In the genomic region with DNA sequence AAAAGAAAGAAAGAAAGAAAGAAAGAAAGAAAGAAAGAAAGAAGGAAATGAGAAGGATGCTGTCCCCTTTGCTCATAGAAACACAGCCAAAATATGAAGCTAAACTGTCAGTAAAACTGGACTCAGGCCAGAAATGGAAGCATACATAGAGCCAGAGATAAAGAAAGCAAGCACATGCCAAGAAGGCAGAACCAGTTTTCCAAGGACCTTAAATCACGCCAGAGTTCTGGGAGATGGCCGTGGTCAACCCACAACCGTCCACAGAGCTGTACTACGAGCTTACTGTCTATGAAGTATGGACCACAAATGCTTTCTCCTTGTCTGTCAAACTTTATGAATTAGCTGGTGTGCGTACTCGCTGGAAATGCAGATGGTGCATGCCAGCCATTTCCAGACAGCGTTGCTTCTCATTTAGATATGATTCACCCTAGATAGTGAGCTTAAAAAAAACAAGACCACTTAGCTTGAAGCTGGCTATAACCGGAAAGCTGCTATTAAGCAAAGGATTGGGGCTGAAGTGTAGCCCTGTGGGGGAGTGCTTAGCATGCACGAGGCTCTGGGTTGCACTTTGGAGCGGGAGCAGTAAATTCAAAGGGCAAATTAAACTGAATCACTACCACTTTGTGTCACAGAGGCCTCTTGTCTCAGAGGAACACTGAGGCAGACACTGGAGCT, we compare ENCODE assay signal across 10 mouse cellular contexts. TPM values are rescaled to one million over a fixed set of nuclear protein-coding genes. Genes with fewer than 3 reads are reported as not detected.
DNase-seq lines count a peak whose midpoint lies in the region; ATAC-seq and TF ChIP-seq lines count a peak whose summit lies in the region.
"Had no signal": no experiment of that assay in that cellular context is flagged by ENCODE, and none has a peak within 500 bp of the region (broad histone marks: within the 10 kb centered on the region; RNA-seq: fewer than 3 reads in every experiment).

No protein-coding gene starts in this region.

- H3K4me3 ChIP-seq in heart, embryonic 15.5 days: no peak overlapping the region
- H3K4me3 ChIP-seq in kidney, adult 2 months (ENCODE audit: insufficient read depth, low read depth, low read length): no peak overlapping the region

- no peak overlapping the region for H3K9ac ChIP-seq in heart, embryonic 15.5 days

- H3K27me3 ChIP-seq in heart, embryonic 15.5 days: no peaks in the 10 kb centered on the region
- no peaks in the 10 kb centered on the region for H3K27me3 ChIP-seq in kidney, adult 2 months (replicated peaks; ENCODE audit: control insufficient read depth, insufficient read depth, low read length)

- H3K36me3 ChIP-seq in heart, embryonic 15.5 days: peaks cover 24% of the 10 kb centered on the region
- peaks cover 4% of the 10 kb centered on the region for H3K36me3 ChIP-seq in kidney, adult 2 months (ENCODE audit: control insufficient read depth, insufficient read depth, low read length)

- no peaks in the 10 kb centered on the region for H3K9me3 ChIP-seq in heart, embryonic 15.5 days (replicated peaks)

- TF ChIP-seq CTCF in kidney, adult 2 months (conservative IDR thresholded peaks at IDR 0.05; ENCODE audit: insufficient read depth, insufficient read length, low read depth, low read length): no peak

- H3K27ac ChIP-seq in heart, embryonic 15.5 days: peak overlapping the region; percentile 23
- no peak overlapping the region for H3K27ac ChIP-seq in kidney, adult 2 months (ENCODE audit: insufficient read depth, low read depth, low read length)

- peaks cover 14% of the 10 kb centered on the region for H3K4me1 ChIP-seq in heart, embryonic 15.5 days (replicated peaks)
- peaks cover 3% of the 10 kb centered on the region; the same call in 1 of the 2 replicates for H3K4me1 ChIP-seq in kidney, adult 2 months (ENCODE audit: control insufficient read depth, insufficient read depth, low read length)

- 0 out of 2 replicates have a peak overlapping the region, but pooled peaks have one; percentile 9 for H3K4me2 ChIP-seq in heart, embryonic 15.5 days

- DNase-seq in heart, adult 9 months (ENCODE audit: low spot score in 2 of 2): no peak
- DNase-seq in right cerebral cortex, postnatal 25 days: peak; percentile 7
- DNase-seq in right cerebral cortex, adult 18-20 months: no peak
- DNase-seq in kidney, adult 2 months: peak; percentile 75
- peak; percentile 11 for DNase-seq in telencephalon, adult 2 months (ENCODE audit: low read depth, low spot score)
- no peak for DNase-seq in cerebellum, adult 11-12 months
- DNase-seq in cerebellum, adult 8-10 months: no peak
- DNase-seq: cerebellum, adult 9-11 months; thymus, postnatal 25 days had no signal

- ATAC-seq in heart, embryonic 15.5 days (replicated peaks; ENCODE audit: insufficient number of reproducible peaks, insufficient read depth, low FRiP score, low read depth): peak; percentile 39; the same call in 1 of the 2 replicates

- WGBS in heart, embryonic 15.5 days: 41% methylated on average over 10 of the region's 10 CpGs
- WGBS in kidney, adult 2 months: 58% methylated on average over 10 of the region's 10 CpGs

- no peak for TF ChIP-seq POLR2A in kidney, adult 2 months (IDR thresholded peaks at IDR 0.05; ENCODE audit: low read depth, low read length)

RNA-seq across cellular contexts. Expression of gene Eogt, which starts 24.5 kb away (rescaled TPM):
- 13.2 and 14.4 TPM in 2 replicates for polyA plus RNA-seq in heart, embryonic 15.5 days (2015; fragmentation: Nextera tagmentation; extraction: Ambion mirVana)
- polyA plus RNA-seq in kidney, adult 2 months (2012; rRNA removed): 12.8 and 13.9 TPM in 2 replicates

RNA-seq across cellular contexts. Expression of gene Tmf1, which starts 54.4 kb away (rescaled TPM):
- polyA plus RNA-seq in heart, embryonic 15.5 days (2015; fragmentation: Nextera tagmentation; extraction: Ambion mirVana): 21.3 and 24.8 TPM in 2 replicates
- polyA plus RNA-seq in kidney, adult 2 months (2012; rRNA removed): 3.2 and 4.1 TPM in 2 replicates

Comparison
In these comparisons a context has a peak if more than half of its experiments do, and no peak if none do; other contexts are left out.
1. DNase-seq: peak in right cerebral cortex, postnatal 25 days (single experiment), kidney, adult 2 months (single experiment) and telencephalon, adult 2 months (single experiment); none in heart, adult 9 months (0 of 2), right cerebral cortex, adult 18-20 months (single experiment), cerebellum, adult 11-12 months (single experiment) and cerebellum, adult 8-10 months (single experiment).